Mouse (Mus musculus): ENCODE results near the gene Thbd. TPM values are rescaled to one million over a fixed set of nuclear protein-coding genes. Genes with fewer than 3 reads are reported as not detected.

Gene Thbd
- polyA plus RNA-seq, 1 experiment from 2014 or later: 1.3 TPM

- WGBS: 88% methylated on average over 1 of the region's 1 CpGs
- Histone ChIP-seq H3K36me3 (ENCODE audit: control insufficient read depth, insufficient read depth, low read length) (no peaks in the 10 kb centered on the region), H3K9me3 (ENCODE audit: control insufficient read depth, low read length) (no peaks in the 10 kb centered on the region), H3K27ac (ENCODE audit: low read depth, low read length) (no peak overlapping the region), H3K4me3 (ENCODE audit: low read depth, low read length) (no peak overlapping the region), H3K9ac (replicated peaks; ENCODE audit: low read depth, low read length) (no peak overlapping the region), H3K27me3 (ENCODE audit: control insufficient read depth, insufficient read depth, low read length) (no peaks in the 10 kb centered on the region), H3K4me2 (ENCODE audit: low read depth, low read length) (no peak overlapping the region), H3K4me1 (ENCODE audit: control insufficient read depth, insufficient read depth, low read length) (no peaks in the 10 kb centered on the region)
- ATAC-seq (ENCODE audit: low read depth): no peak
These were observed 50.8 kb downstream of the Thbd start for GRCm38 (mm10) chr2:148357145-148357544.

Other genes starting within 250 kb of the Thbd start
- gene Sstr4, start 12.8 kb downstream of the Thbd start, polyA plus RNA-seq (2014; fragmentation: Nextera tagmentation; extraction: Ambion mirVana): 3.1 and 3.5 TPM in 2 replicates
- gene Cd93, start 35.4 kb upstream of the Thbd start, polyA plus RNA-seq (2014; fragmentation: Nextera tagmentation; extraction: Ambion mirVana): 5.4 and 8.9 TPM in 2 replicates

Data from neural tube, embryonic 14.5 days (tissue).